Mouse (Mus musculus) MEL (cell line): ENCODE results near the gene Flywch1. TPM values are rescaled to one million over a fixed set of nuclear protein-coding genes. Genes with fewer than 3 reads are reported as not detected.

Experiments
- DNase-seq: peaks from one replicate; pipeline ENCODE4 v3.0.0; 2011; ENCODE audit warnings: low read depth, low spot score
- H3K27ac ChIP-seq: 2 replicates; pipeline ENCODE4 v1.5.1; 2012; ENCODE audit warnings: low read depth, mild to moderate bottlenecking, control low read depth, low read length, moderate library complexity; ENCODE audit not compliant: control insufficient read depth
- H3K27me3 ChIP-seq, 2 experiments: fragments of 150-350 bp in 1 of 2; sonication (generic) in 1 of 2; 2 replicates each; pipeline ENCODE4 v1.6.1; 2012; ENCODE audit warnings: low read length in 2 of 2, mild to moderate bottlenecking in 2 of 2, improper control_type of control experiment in 1 of 2, moderate library complexity in 1 of 2; ENCODE audit not compliant: insufficient read depth in 2 of 2, control insufficient read depth in 1 of 2
- H3K36me3 ChIP-seq, 2 experiments: 2 replicates each; pipeline ENCODE4 v1.6.1; 2012 to 2014; ENCODE audit warnings: low read length in 2 of 2, improper control_type of control experiment in 1 of 2, inconsistent platforms in 1 of 2, mild to moderate bottlenecking in 1 of 2; ENCODE audit not compliant: insufficient read depth in 2 of 2, control insufficient read depth in 1 of 2
- H3K4me1 ChIP-seq, 2 experiments: fragments of 150-350 bp in 1 of 2; sonication (generic) in 1 of 2; 2 replicates each; pipeline ENCODE4 v1.6.1; 2012; ENCODE audit warnings: low read length in 2 of 2, improper control_type of control experiment in 1 of 2, mild to moderate bottlenecking in 1 of 2; ENCODE audit not compliant: insufficient read depth in 2 of 2, control insufficient read depth in 1 of 2
- H3K4me3 ChIP-seq, 2 experiments: fragments of 150-350 bp in 1 of 2; sonication (generic) in 1 of 2; 2 replicates each; pipeline ENCODE4 v1.5.1; 2012; ENCODE audit warnings: low read depth in 2 of 2, low read length in 2 of 2, mild to moderate bottlenecking in 2 of 2, moderate library complexity in 2 of 2, control low read depth in 1 of 2, improper control_type of control experiment in 1 of 2; ENCODE audit not compliant: control insufficient read depth in 1 of 2, insufficient read depth in 1 of 2
- H3K79me2 ChIP-seq: 2 replicates; pipeline ENCODE4 v1.6.1; 2012; ENCODE audit warnings: mild to moderate bottlenecking, low read length, moderate library complexity; ENCODE audit not compliant: control insufficient read depth, poor library complexity, insufficient read depth
- H3K9ac ChIP-seq: 2 replicates; pipeline ENCODE4 v1.6.1; 2012; ENCODE audit warnings: low read depth, mild to moderate bottlenecking, control low read depth, low read length, moderate library complexity; ENCODE audit not compliant: control insufficient read depth, poor library complexity, severe bottlenecking
- H3K9me3 ChIP-seq: fragments of 150-350 bp; sonication (generic); replicated peaks from 2 replicates; pipeline ENCODE4 v1.6.1; 2012; ENCODE audit warnings: mild to moderate bottlenecking, low read length, improper control_type of control experiment, moderate library complexity; ENCODE audit not compliant: insufficient read depth
- CHD2 ChIP-seq: IDR thresholded peaks from 2 replicates; pipeline ENCODE4 v1.6.1; 2011; ENCODE audit warnings: low read length, improper control_type of control experiment
- E2F4 ChIP-seq: IDR thresholded peaks from 2 replicates; pipeline ENCODE4 v1.6.1; 2011; ENCODE audit warnings: low read depth, low read length, improper control_type of control experiment, borderline replicate concordance
- ELF1 ChIP-seq: IDR thresholded peaks from 2 replicates; pipeline ENCODE4 v1.6.1; 2014; ENCODE audit warnings: low read depth, mild to moderate bottlenecking, inconsistent platforms, low read length, improper control_type of control experiment, moderate library complexity
- EP300 ChIP-seq, 2 experiments: IDR thresholded peaks; 2 replicates each; pipeline ENCODE4 v1.6.1; 2011; ENCODE audit warnings: improper control_type of control experiment in 2 of 2, low read length in 2 of 2, low read depth in 1 of 2, mild to moderate bottlenecking in 1 of 2
- GATA1 ChIP-seq: IDR thresholded peaks from 2 replicates; pipeline ENCODE4 v1.6.1; 2011; ENCODE audit warnings: low read depth, low read length, improper control_type of control experiment
- HCFC1 ChIP-seq: IDR thresholded peaks from 2 replicates; pipeline ENCODE4 v1.6.1; 2012; ENCODE audit warnings: low read depth, mild to moderate bottlenecking, inconsistent platforms, low read length, improper control_type of control experiment, moderate library complexity
- KAT2A ChIP-seq: conservative IDR thresholded peaks from 2 replicates; pipeline ENCODE4 v1.6.1; 2012; ENCODE audit warnings: low read depth, low read length, improper control_type of control experiment, inconsistent platforms
- MEF2A ChIP-seq: IDR thresholded peaks from 2 replicates; pipeline ENCODE4 v1.6.1; 2014; ENCODE audit warnings: low read depth, mild to moderate bottlenecking, inconsistent platforms, low read length, improper control_type of control experiment; ENCODE audit not compliant: poor library complexity, insufficient replicate concordance, severe bottlenecking; ENCODE audit errors: extremely low read depth
- MYB ChIP-seq: IDR thresholded peaks from 2 replicates; pipeline ENCODE4 v1.6.1; 2011; ENCODE audit warnings: mild to moderate bottlenecking, low read depth, low read length, improper control_type of control experiment
- NELFE ChIP-seq: IDR thresholded peaks from 2 replicates; pipeline ENCODE4 v1.6.1; 2011; ENCODE audit warnings: low read depth, low read length, improper control_type of control experiment
- NRF1 ChIP-seq: IDR thresholded peaks from 2 replicates; pipeline ENCODE4 v1.6.1; 2014; ENCODE audit warnings: low read depth, mild to moderate bottlenecking, inconsistent platforms, low read length, improper control_type of control experiment, moderate library complexity; ENCODE audit not compliant: poor library complexity, insufficient read depth, severe bottlenecking
- POLR2AphosphoS2 ChIP-seq: IDR thresholded peaks from 2 replicates; pipeline ENCODE4 v1.6.1; 2011; ENCODE audit warnings: low read length, improper control_type of control experiment
- POLR2AphosphoS5 ChIP-seq: IDR thresholded peaks from 2 replicates; pipeline ENCODE4 v1.6.1; 2012; ENCODE audit warnings: low read depth, borderline replicate concordance, mild to moderate bottlenecking, inconsistent platforms, low read length, moderate library complexity, mixed read lengths
- RCOR1 ChIP-seq: IDR thresholded peaks from 2 replicates; pipeline ENCODE4 v1.6.1; 2012; ENCODE audit warnings: low read depth, mild to moderate bottlenecking, inconsistent platforms, low read length, improper control_type of control experiment
- SMC3 ChIP-seq: IDR thresholded peaks from 2 replicates; pipeline ENCODE4 v1.6.1; 2011; ENCODE audit warnings: low read depth, low read length, improper control_type of control experiment
- USF2 ChIP-seq, 2 experiments: IDR thresholded peaks; 2 replicates each; pipeline ENCODE4 v1.6.1; 2011 to 2012; ENCODE audit warnings: improper control_type of control experiment in 2 of 2, low read length in 2 of 2, borderline replicate concordance in 1 of 2, inconsistent platforms in 1 of 2, low read depth in 1 of 2, mild to moderate bottlenecking in 1 of 2; ENCODE audit not compliant: insufficient read depth in 1 of 2
- ZC3H11A ChIP-seq: IDR thresholded peaks from 2 replicates; pipeline ENCODE4 v1.6.1; 2012; ENCODE audit warnings: low read depth, mild to moderate bottlenecking, inconsistent platforms, low read length, improper control_type of control experiment
- polyA plus RNA-seq, 2 experiments: library from polyadenylated mRNA; stranded (reverse) in 1 of 2; unstranded in 1 of 2; fragments of >175 nt in 1 of 2; fragments of >200 nt in 1 of 2; gene quantifications; 2 replicates each; pipeline versions ENCODE4 v1.2.1 to v1.2.4; 2012; ENCODE audit warnings: low replicate concordance in 2 of 2, low read depth in 1 of 2; ENCODE audit not compliant: insufficient read length in 2 of 2, insufficient read depth in 1 of 2, missing spikeins in 1 of 2
- total RNA-seq: library from RNA; depleted of rRNA; stranded (reverse); fragments of 300-350 nt; gene quantifications from 2 replicates; pipeline ENCODE4 v1.2.3, GENCODE M21; 2012

Flywch1 gene
- total and polyA plus RNA-seq, 3 experiments: 15.3 to 29.7 TPM; not detected in 1

DNA sequence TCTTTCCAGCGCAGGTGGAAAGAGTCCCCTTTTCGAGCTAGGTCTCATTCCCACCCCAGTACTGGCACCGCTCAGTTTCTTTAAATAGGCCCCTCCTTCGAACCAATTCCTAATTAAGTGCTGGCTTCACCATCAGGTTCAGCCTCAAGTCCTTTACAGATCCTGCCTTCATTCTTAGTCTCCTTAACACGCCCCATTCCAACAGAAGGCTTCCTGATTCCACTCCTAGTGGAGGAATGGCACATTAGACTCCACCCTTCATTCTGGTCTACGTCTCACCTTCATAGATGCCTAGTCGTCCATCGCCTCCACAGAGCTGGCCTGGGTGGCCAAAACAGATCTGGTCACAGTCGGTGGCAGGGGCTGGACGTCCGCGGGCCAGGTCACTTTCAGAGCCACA, 28.5 kb downstream of the Flywch1 start:
- Histone ChIP-seq H3K9ac (no peak overlapping the region), H3K4me1 (peaks cover 4 to 20% of the 10 kb centered on the region in 2 experiments; a peak in 3 of 4 replicates), H3K27me3 (no peaks in the 10 kb centered on the region), H3K79me2 (no peaks in the 10 kb centered on the region; the same call in 1 of the 2 replicates), H3K27ac (no peak overlapping the region), H3K9me3 (no peaks in the 10 kb centered on the region), H3K4me3 (no peak overlapping the region), H3K36me3 (peaks cover 0 to 4% of the 10 kb centered on the region in 2 experiments; a peak in 2 of 4 replicates)
- no peak for DNase-seq
- TF ChIP-seq POLR2AphosphoS5 (no peak), KAT2A (no peak), GATA1 (no peak), SMC3 (no peak), CHD2 (no peak), POLR2AphosphoS2 (no peak), ZC3H11A (no peak), EP300 (IDR thresholded peaks at IDR 0.05; ENCODE audit: low read depth in 1 of 2, low read length in 2 of 2) (no peak), MYB (no peak)

DNA sequence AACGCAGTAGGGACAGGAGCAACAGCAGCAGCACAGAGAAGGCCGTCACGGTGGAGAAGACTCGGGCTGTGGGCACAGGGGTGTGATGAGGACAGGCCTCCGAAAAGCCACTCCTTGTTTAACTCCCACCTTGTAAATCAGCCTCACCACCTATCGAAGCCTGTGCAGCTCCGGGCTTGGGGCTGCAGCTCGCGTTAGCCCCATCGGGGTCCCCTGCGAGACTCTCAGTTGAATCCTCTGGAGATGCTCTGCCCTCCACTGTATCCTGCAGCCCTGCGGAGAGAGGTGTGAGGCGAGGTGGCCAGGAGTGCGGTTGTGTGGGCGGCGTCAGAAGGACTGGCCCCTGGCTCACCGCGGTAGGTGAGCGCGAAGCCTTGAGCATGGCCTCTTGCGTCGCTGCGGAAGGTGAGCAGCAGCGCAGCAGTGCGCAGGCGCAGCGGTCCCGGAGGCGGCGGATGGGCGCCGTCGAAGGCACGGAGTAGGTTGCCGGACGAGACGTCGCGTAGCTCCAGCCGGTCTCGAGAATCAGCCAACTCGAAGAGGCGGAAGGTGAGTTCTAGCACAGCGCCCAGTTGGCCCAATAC, 29.1 kb downstream of the Flywch1 start:
- peaks cover 4 to 15% of the 10 kb centered on the region in 2 experiments; a peak in 3 of 4 replicates for H3K4me1 ChIP-seq
- no peak overlapping the region for H3K27ac ChIP-seq
- no peak overlapping the region for H3K4me3 ChIP-seq
- H3K27me3 ChIP-seq: no peaks in the 10 kb centered on the region
- no peaks in the 10 kb centered on the region for H3K9me3 ChIP-seq
- H3K36me3 ChIP-seq: peaks cover 0 to 4% of the 10 kb centered on the region in 2 experiments; a peak in 2 of 4 replicates
- DNase-seq: no peak
- no peak overlapping the region for H3K9ac ChIP-seq
- H3K79me2 ChIP-seq: no peaks in the 10 kb centered on the region; the same call in 1 of the 2 replicates
- TF ChIP-seq HCFC1 (no peak), USF2 (IDR thresholded peaks at IDR 0.05; ENCODE audit: borderline replicate concordance in 1 of 2, insufficient read depth in 1 of 2, low read depth in 1 of 2, low read length in 2 of 2) (no peak), NELFE (no peak), E2F4 (no peak), RCOR1 (no peak), NRF1 (no peak), ELF1 (no peak), MEF2A (no peak)
